Mouse (Mus musculus) stomach, postnatal 0 days (tissue): Measurements from ENCODE around the gene Amigo1. TPM values are rescaled to one million over a fixed set of nuclear protein-coding genes. Genes with fewer than 3 reads are reported as not detected.

ENCODE experiments used
- ATAC-seq: fragments of 200-750 bp; cut with Nextera tagmentation; 2 replicates; pipeline ENCODE4 v1.8.0; 2017; ENCODE audit not compliant: low FRiP score, low TSS enrichment
- DNase-seq: peaks from one replicate; pipeline ENCODE4 v3.0.0-alpha.2; 2016; ENCODE audit warnings: low spot score
- H3K27ac ChIP-seq: fragments of 300-500 bp; sonication (generic); replicated peaks from 2 replicates; pipeline ENCODE4 v1.5.1; 2014; ENCODE audit warnings: mild to moderate bottlenecking, control low read depth
- H3K27me3 ChIP-seq: fragments of 300-500 bp; sonication (generic); 2 replicates; pipeline ENCODE4 v1.6.1; 2014; ENCODE audit warnings: low read length; ENCODE audit not compliant: control insufficient read depth, insufficient read depth
- H3K36me3 ChIP-seq: fragments of 300-500 bp; sonication (generic); 2 replicates; pipeline ENCODE4 v1.6.1; 2014; ENCODE audit warnings: low read length, mixed read lengths; ENCODE audit not compliant: control insufficient read depth, insufficient read depth
- H3K4me1 ChIP-seq: fragments of 300-500 bp; sonication (generic); replicated peaks from 2 replicates; pipeline ENCODE4 v1.6.1; 2014; ENCODE audit warnings: antibody characterized with exemption; ENCODE audit not compliant: control insufficient read depth, insufficient read depth
- H3K4me2 ChIP-seq: fragments of 300-500 bp; sonication (generic); replicated peaks from 2 replicates; pipeline ENCODE4 v1.6.1; 2014; ENCODE audit warnings: low read depth, mild to moderate bottlenecking, control low read depth, moderate library complexity
- H3K4me3 ChIP-seq: fragments of 300-500 bp; sonication (generic); 2 replicates; pipeline ENCODE4 v1.5.1; 2014; ENCODE audit warnings: low read depth, low read length, control low read depth
- H3K9ac ChIP-seq: fragments of 300-500 bp; sonication (generic); 2 replicates; pipeline ENCODE4 v1.6.1; 2014; ENCODE audit warnings: mild to moderate bottlenecking, low read length, control low read depth, mixed read lengths
- H3K9me3 ChIP-seq: fragments of 300-500 bp; sonication (generic); 2 replicates; pipeline ENCODE4 v1.6.1; 2016; ENCODE audit warnings: low read length; ENCODE audit not compliant: control insufficient read depth
- CTCF ChIP-seq: IDR thresholded peaks from 2 replicates; pipeline ENCODE4 v1.5.1; 2016; ENCODE audit warnings: antibody characterized with exemption, low read depth, mild to moderate bottlenecking, moderate library complexity
- EP300 ChIP-seq: optimal IDR thresholded peaks from 2 replicates; pipeline ENCODE3; 2016; ENCODE audit warnings: antibody characterized with exemption
- WGBS: fragments of 180-500 bp; shearing (Covaris S2); extraction: QIAGEN DNeasy Blood & Tissue Kit; methylation state at CpG from one replicate; pipeline ENCODE4 v1.1.7; 2014; 5-methylcytosine and 5-hydroxymethylcytosine counted together
- polyA plus RNA-seq: library from polyadenylated mRNA; unstranded; fragments of >200 nt; fragmentation: Nextera tagmentation; extraction: Ambion mirVana; gene quantifications from 2 replicates; pipeline ENCODE4 v1.2.1, GENCODE M21; 2015

Amigo1 gene
- polyA plus RNA-seq, 1 experiment from 2014 or later, result 3.0 TPM

GRCm38 (mm10) chr3:108203621-108204325 lies 17.6 kb downstream of the Amigo1 start:
- no peak for ATAC-seq
- Histone ChIP-seq H3K9ac (no peak overlapping the region), H3K27ac (no peak overlapping the region), H3K27me3 (no peaks in the 10 kb centered on the region), H3K36me3 (no peaks in the 10 kb centered on the region; the same call in 1 of the 2 replicates), H3K4me1 (peaks cover 5% of the 10 kb centered on the region; the same call in 1 of the 2 replicates), H3K4me3 (no peak overlapping the region), H3K4me2 (no peak overlapping the region), H3K9me3 (no peaks in the 10 kb centered on the region)
- DNase-seq, result peak; percentile 87
- peak; percentile 94 for TF ChIP-seq CTCF
- no peak for TF ChIP-seq EP300
- 82% methylated on average over 11 of the region's 11 CpGs for WGBS

GRCm38 (mm10) chr3:108204470-108204869 lies 18.3 kb downstream of the Amigo1 start:
- no peak overlapping the region for H3K4me2 ChIP-seq
- ATAC-seq (no peak), DNase-seq (peak; percentile 16)
- no peak for TF ChIP-seq EP300
- no peak for TF ChIP-seq CTCF
- no peaks in the 10 kb centered on the region; the same call in 1 of the 2 replicates for H3K36me3 ChIP-seq
- no peaks in the 10 kb centered on the region for H3K9me3 ChIP-seq
- no peak overlapping the region for H3K27ac ChIP-seq
- WGBS, result 82% methylated on average over 11 of the region's 11 CpGs
- H3K4me1 ChIP-seq, result peaks cover 8% of the 10 kb centered on the region; the same call in 1 of the 2 replicates
- no peak overlapping the region for H3K4me3 ChIP-seq
- no peaks in the 10 kb centered on the region for H3K27me3 ChIP-seq
- no peak overlapping the region for H3K9ac ChIP-seq

- no peak overlapping the region for H3K27ac ChIP-seq
- no peak overlapping the region for H3K4me3 ChIP-seq
- peaks cover 8% of the 10 kb centered on the region; the same call in 1 of the 2 replicates for H3K4me1 ChIP-seq
- DNase-seq (no peak), ATAC-seq (no peak)
- WGBS, result 90% methylated on average over 8 of the region's 8 CpGs
- no peaks in the 10 kb centered on the region for H3K27me3 ChIP-seq
- no peak overlapping the region for H3K9ac ChIP-seq
- TF ChIP-seq CTCF (no peak), EP300 (no peak)
- H3K4me2 ChIP-seq, result no peak overlapping the region
- no peaks in the 10 kb centered on the region for H3K9me3 ChIP-seq
- no peaks in the 10 kb centered on the region; the same call in 1 of the 2 replicates for H3K36me3 ChIP-seq
Observed at GRCm38 (mm10) chr3:108205601-108206000, 19.5 kb downstream of the Amigo1 start.

GRCm38 (mm10) chr3:108206731-108207375 lies 20.7 kb downstream of the Amigo1 start:
- Histone ChIP-seq H3K9me3 (no peaks in the 10 kb centered on the region), H3K4me1 (peaks cover 5% of the 10 kb centered on the region; the same call in 1 of the 2 replicates), H3K9ac (no peak overlapping the region), H3K4me3 (no peak overlapping the region), H3K36me3 (no peaks in the 10 kb centered on the region; the same call in 1 of the 2 replicates), H3K4me2 (peak overlapping the region; percentile 14; the same call in 1 of the 2 replicates), H3K27me3 (no peaks in the 10 kb centered on the region), H3K27ac (no peak overlapping the region)
- ATAC-seq, result no peak
- peak; percentile 24 for DNase-seq
- no peak for TF ChIP-seq EP300
- TF ChIP-seq CTCF, result no peak
- WGBS, result 55% methylated on average over 15 of the region's 15 CpGs

GRCm38 (mm10) chr3:108209001-108209400 lies 22.9 kb downstream of the Amigo1 start:
- H3K27ac ChIP-seq, result no peak overlapping the region
- TF ChIP-seq EP300 (no peak), CTCF (no peak)
- H3K4me2 ChIP-seq, result peak overlapping the region; percentile 73; the same call in 1 of the 2 replicates
- DNase-seq, result no peak
- peaks cover 5% of the 10 kb centered on the region; the same call in 1 of the 2 replicates for H3K4me1 ChIP-seq
- no peaks in the 10 kb centered on the region for H3K27me3 ChIP-seq
- H3K9ac ChIP-seq, result 0 out of 2 replicates have a peak overlapping the region, but pooled peaks have one; percentile 87
- WGBS, result 68% methylated on average over 3 of the region's 3 CpGs
- peak overlapping the region; percentile 76 for H3K4me3 ChIP-seq
- no peaks in the 10 kb centered on the region; the same call in 1 of the 2 replicates for H3K36me3 ChIP-seq
- no peak for ATAC-seq
- no peaks in the 10 kb centered on the region for H3K9me3 ChIP-seq
